Mouse (Mus musculus) kidney, adult 2 months (tissue): ENCODE data around the gene Acvr1.

Experiments used
- CTCF ChIP-seq: fragments of 200-500 bp; conservative IDR thresholded peaks from 2 replicates; pipeline ENCODE4 v1.5.1; 2011; ENCODE audit warnings: low read depth, mild to moderate bottlenecking, control low read depth, low read length, moderate library complexity, mixed read lengths; ENCODE audit not compliant: insufficient read depth, insufficient read length
- POLR2A ChIP-seq: fragments of 200-500 bp; IDR thresholded peaks from one replicate; pipeline ENCODE4 v1.6.1; 2011; ENCODE audit warnings: low read depth, low read length, control low read depth

GRCm38 (mm10) chr2:58565267-58565666, 1.7 kb downstream of the Acvr1 start:
- no peak for TF ChIP-seq CTCF
- no peak for TF ChIP-seq POLR2A
